ENCODE assay signal across 8 mouse cellular contexts in the genomic region with DNA sequence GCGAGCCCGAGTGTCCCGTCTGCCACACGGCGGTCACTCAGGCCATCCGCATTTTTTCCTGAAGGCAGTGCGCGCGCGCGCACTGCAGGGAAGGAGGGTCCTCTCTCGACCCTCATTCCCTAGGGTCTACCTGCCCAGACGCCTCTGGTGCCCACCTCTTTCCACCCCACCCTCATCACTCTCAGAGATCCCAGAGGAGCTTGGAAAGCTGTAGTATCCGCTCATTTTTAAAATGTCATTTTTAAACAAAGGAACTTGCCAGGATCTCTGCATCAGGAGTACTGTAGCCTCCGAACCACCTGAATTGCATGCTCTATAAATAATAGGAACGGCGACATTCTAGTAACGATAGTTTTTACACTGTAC. TPM values are rescaled to one million over a fixed set of nuclear protein-coding genes. Genes with fewer than 3 reads are reported as not detected.
DNase-seq lines count a peak whose midpoint lies in the region; ATAC-seq and TF ChIP-seq lines count a peak whose summit lies in the region.

No protein-coding gene starts in this region.

- peak overlapping the region; percentile 96 for H3K9ac ChIP-seq in kidney, embryonic 16.5 days (replicated peaks; ENCODE audit: low read length)
- peak overlapping the region; percentile 80; the same call in 1 of the 2 replicates for H3K9ac ChIP-seq in intestine, embryonic 15.5 days
- peak overlapping the region; percentile 99 for H3K9ac ChIP-seq in midbrain, postnatal 0 days (replicated peaks; ENCODE audit: low read length, poor library complexity, severe bottlenecking)

- no peaks in the 10 kb centered on the region for H3K27me3 ChIP-seq in kidney, embryonic 16.5 days (ENCODE audit: insufficient read depth, low read length)
- no peaks in the 10 kb centered on the region for H3K27me3 ChIP-seq in intestine, embryonic 15.5 days (replicated peaks)
- H3K27me3 ChIP-seq in midbrain, postnatal 0 days (ENCODE audit: insufficient read depth, low read length) = no peaks in the 10 kb centered on the region

- H3K36me3 ChIP-seq in kidney, embryonic 16.5 days (ENCODE audit: insufficient read depth, low read length) = 0 out of 2 replicates have a peak, but pooled peaks cover 5% of the 10 kb centered on the region
- no peaks in the 10 kb centered on the region for H3K36me3 ChIP-seq in intestine, embryonic 15.5 days
- H3K36me3 ChIP-seq in midbrain, postnatal 0 days (ENCODE audit: insufficient read depth, low read length) = peaks cover 14% of the 10 kb centered on the region

- no peak overlapping the region for H3K27ac ChIP-seq in kidney, embryonic 16.5 days (ENCODE audit: low read length)
- H3K27ac ChIP-seq in embryonic fibroblast, embryonic 13.5 days (ENCODE audit: insufficient read depth, low read length) = no peak overlapping the region
- no peak overlapping the region for H3K27ac ChIP-seq in intestine, embryonic 15.5 days
- peak overlapping the region; percentile 97 for H3K27ac ChIP-seq in midbrain, postnatal 0 days (ENCODE audit: low read depth, low read length)

- TF ChIP-seq CTCF in embryonic fibroblast, embryonic 13.5 days (IDR thresholded peaks at IDR 0.05; ENCODE audit: borderline replicate concordance, insufficient read depth, low read length) = no peak
- TF ChIP-seq CTCF in midbrain, postnatal 0 days (IDR thresholded peaks at IDR 0.05) = no peak

- H3K4me3 ChIP-seq in kidney, embryonic 16.5 days (ENCODE audit: low read length) = peak overlapping the region; percentile 92
- peak overlapping the region; percentile 95 for H3K4me3 ChIP-seq in embryonic fibroblast, embryonic 13.5 days (ENCODE audit: insufficient read depth, low read length)
- peak overlapping the region; percentile 74 for H3K4me3 ChIP-seq in intestine, embryonic 15.5 days (replicated peaks)
- H3K4me3 ChIP-seq in midbrain, postnatal 0 days (ENCODE audit: low read depth, low read length) = peak overlapping the region; percentile 64

- ATAC-seq in kidney, embryonic 16.5 days (ENCODE audit: low FRiP score, low TSS enrichment) = no peak
- ATAC-seq in intestine, embryonic 15.5 days = no peak
- ATAC-seq in midbrain, postnatal 0 days (ENCODE audit: low FRiP score) = no peak

- H3K4me1 ChIP-seq in kidney, embryonic 16.5 days (ENCODE audit: insufficient read depth, low read length) = peaks cover 16% of the 10 kb centered on the region
- no peaks in the 10 kb centered on the region for H3K4me1 ChIP-seq in embryonic fibroblast, embryonic 13.5 days (ENCODE audit: control insufficient read depth, insufficient read depth, low read length)
- peaks cover 22% of the 10 kb centered on the region for H3K4me1 ChIP-seq in intestine, embryonic 15.5 days (replicated peaks)
- peaks cover 2% of the 10 kb centered on the region; the same call in 1 of the 2 replicates for H3K4me1 ChIP-seq in midbrain, postnatal 0 days (ENCODE audit: insufficient read depth, low read length)

- 26% methylated on average over 18 of the region's 18 CpGs for WGBS in kidney, embryonic 16.5 days
- WGBS in intestine, embryonic 15.5 days = 42% methylated on average over 18 of the region's 18 CpGs
- 7% methylated on average over 18 of the region's 18 CpGs for WGBS in midbrain, postnatal 0 days

- no peaks in the 10 kb centered on the region for H3K9me3 ChIP-seq in kidney, embryonic 16.5 days (ENCODE audit: low read length)
- H3K9me3 ChIP-seq in intestine, embryonic 15.5 days = no peaks in the 10 kb centered on the region
- H3K9me3 ChIP-seq in midbrain, postnatal 0 days (ENCODE audit: low read length) = no peaks in the 10 kb centered on the region

- H3K4me2 ChIP-seq in kidney, embryonic 16.5 days (replicated peaks; ENCODE audit: low read depth, low read length) = peak overlapping the region; percentile 93
- H3K4me2 ChIP-seq in intestine, embryonic 15.5 days (replicated peaks) = peak overlapping the region; percentile 96
- peak overlapping the region; percentile 95 for H3K4me2 ChIP-seq in midbrain, postnatal 0 days (ENCODE audit: low read depth, low read length, poor library complexity, severe bottlenecking)

- TF ChIP-seq POLR2A in embryonic fibroblast, embryonic 13.5 days (IDR thresholded peaks at IDR 0.05; ENCODE audit: low read depth, low read length) = no peak

- no peak for DNase-seq in kidney, postnatal 4 days
- no peak for DNase-seq in midbrain, postnatal 0 days (ENCODE audit: low spot score)
- DNase-seq in adrenal gland, adult 8-10 months = no peak
- DNase-seq in layer of hippocampus, adult 11-12 months (ENCODE audit: low spot score) = no peak
- no peak for DNase-seq in right cerebral cortex, postnatal 36 days (ENCODE audit: low spot score in 2 of 2)

RNA-seq across cellular contexts. Expression of a gene that starts 3.0 kb away (rescaled TPM):
- 9.9 and 10.5 TPM in 2 replicates for polyA plus RNA-seq in kidney, embryonic 16.5 days (2015; fragmentation: Nextera tagmentation; extraction: Ambion mirVana)
- 18.9 and 23.6 TPM in 2 replicates for polyA plus RNA-seq in embryonic fibroblast, embryonic 13.5 days (2011; ENCODE audit: insufficient read length, low read depth, missing spikeins)
- 7.8 and 9.0 TPM in 2 replicates for polyA plus RNA-seq in intestine, embryonic 15.5 days (2015; fragmentation: Nextera tagmentation; extraction: Ambion mirVana)
- total RNA-seq in midbrain, postnatal 0 days (2014; rRNA removed) = 101 and 105 TPM in 2 replicates
- 14.5 and 17.1 TPM in 2 replicates for polyA plus RNA-seq in midbrain, postnatal 0 days (2015; fragmentation: Nextera tagmentation; extraction: Ambion mirVana)
- 1 to 10 TPM; 1.8 to 2.6 (median 1.9) TPM for total RNA-seq in adrenal gland, adult 8-10 months (2022)
